Comparison of ENCODE assay signal across 27 mouse cellular contexts in the genomic region with DNA sequence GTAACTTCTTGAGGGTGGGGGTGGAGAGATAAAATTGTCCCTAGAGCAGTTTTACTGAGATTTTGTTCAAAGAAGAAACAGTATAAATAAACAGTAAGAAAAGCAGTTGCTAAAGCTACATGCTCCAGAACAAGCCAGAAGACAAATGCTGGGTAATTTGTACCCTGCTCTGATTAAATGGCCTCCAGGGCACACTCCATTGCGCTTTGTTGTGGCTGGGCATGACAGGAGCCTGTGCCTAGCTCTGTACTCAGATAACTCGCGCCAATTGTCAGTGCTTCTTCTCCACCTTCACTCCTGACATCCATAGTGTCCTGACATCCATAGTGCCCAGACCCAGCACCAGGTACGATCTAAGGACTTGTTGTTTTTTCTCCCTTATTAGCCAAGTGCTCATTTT.
DNase-seq lines count a peak whose midpoint lies in the region; ATAC-seq and TF ChIP-seq lines count a peak whose summit lies in the region.
"Had no signal": no experiment of that assay in that cellular context is flagged by ENCODE, and none has a peak within 500 bp of the region (broad histone marks: within the 10 kb centered on the region; RNA-seq: fewer than 3 reads in every experiment).

No protein-coding gene starts in this region.

- 0 out of 2 replicates have a peak, but pooled peaks cover 8% of the 10 kb centered on the region for H3K4me1 ChIP-seq in hindbrain, embryonic 13.5 days (replicated peaks)
- H3K4me1 ChIP-seq in hindbrain, embryonic 10.5 days (replicated peaks), result no peaks in the 10 kb centered on the region
- H3K4me1 ChIP-seq in hindbrain, postnatal 0 days (ENCODE audit: insufficient read depth, low read length), result no peaks in the 10 kb centered on the region; the same call in 1 of the 2 replicates
- H3K4me1 ChIP-seq in hindbrain, embryonic 11.5 days (replicated peaks; ENCODE audit: control insufficient read depth, insufficient read depth, low read length), result no peaks in the 10 kb centered on the region
- peaks cover 3% of the 10 kb centered on the region; the same call in 1 of the 2 replicates for H3K4me1 ChIP-seq in neural tube, embryonic 14.5 days (ENCODE audit: control insufficient read depth, insufficient read depth, low read length)
- peaks cover 10% of the 10 kb centered on the region; the same call in 1 of the 2 replicates for H3K4me1 ChIP-seq in neural tube, embryonic 15.5 days
- H3K4me1 ChIP-seq: embryonic facial prominence, embryonic 10.5 days; embryonic facial prominence, embryonic 12.5 days; forebrain, embryonic 13.5 days; forebrain, embryonic 15.5 days had no signal

- no peak overlapping the region for H3K4me3 ChIP-seq in hindbrain, embryonic 13.5 days
- H3K4me3 ChIP-seq in hindbrain, embryonic 10.5 days, result no peak overlapping the region
- no peak overlapping the region for H3K4me3 ChIP-seq in hindbrain, postnatal 0 days (ENCODE audit: low read length)
- H3K4me3 ChIP-seq in hindbrain, embryonic 11.5 days (ENCODE audit: low read depth, low read length), result no peak overlapping the region
- H3K4me3 ChIP-seq in neural tube, embryonic 14.5 days (ENCODE audit: low read depth, low read length), result no peak overlapping the region
- H3K4me3 ChIP-seq in neural tube, embryonic 15.5 days (replicated peaks), result no peak overlapping the region
- H3K4me3 ChIP-seq: embryonic facial prominence, embryonic 10.5 days; embryonic facial prominence, embryonic 12.5 days; forebrain, embryonic 13.5 days; forebrain, embryonic 15.5 days had no signal

- H3K4me2 ChIP-seq in hindbrain, embryonic 13.5 days, result no peak overlapping the region
- no peak overlapping the region for H3K4me2 ChIP-seq in hindbrain, postnatal 0 days (ENCODE audit: low read depth, low read length)
- H3K4me2 ChIP-seq in hindbrain, embryonic 11.5 days (replicated peaks; ENCODE audit: low read depth, low read length), result no peak overlapping the region
- H3K4me2 ChIP-seq in neural tube, embryonic 14.5 days (ENCODE audit: low read depth, low read length), result no peak overlapping the region
- no peak overlapping the region for H3K4me2 ChIP-seq in neural tube, embryonic 15.5 days
- H3K4me2 ChIP-seq: embryonic facial prominence, embryonic 12.5 days; forebrain, embryonic 13.5 days; forebrain, embryonic 15.5 days had no signal

- no peaks in the 10 kb centered on the region for H3K9me3 ChIP-seq in hindbrain, embryonic 13.5 days
- no peaks in the 10 kb centered on the region for H3K9me3 ChIP-seq in hindbrain, embryonic 10.5 days
- no peaks in the 10 kb centered on the region for H3K9me3 ChIP-seq in hindbrain, postnatal 0 days (ENCODE audit: low read length)
- H3K9me3 ChIP-seq in hindbrain, embryonic 11.5 days (ENCODE audit: control insufficient read depth, low read length), result no peaks in the 10 kb centered on the region
- H3K9me3 ChIP-seq in neural tube, embryonic 14.5 days (ENCODE audit: control insufficient read depth, low read length), result no peaks in the 10 kb centered on the region
- H3K9me3 ChIP-seq in neural tube, embryonic 15.5 days (replicated peaks), result no peaks in the 10 kb centered on the region
- H3K9me3 ChIP-seq: embryonic facial prominence, embryonic 10.5 days; embryonic facial prominence, embryonic 12.5 days; forebrain, embryonic 13.5 days; forebrain, embryonic 15.5 days; G1E had no signal

- DNase-seq in embryo, embryonic 10 days (ENCODE audit: low spot score), result peak; percentile 6
- DNase-seq in embryo, embryonic 9.5 days (ENCODE audit: extremely low spot score), result no peak
- no peak for DNase-seq in hindbrain, embryonic 10.5 days (ENCODE audit: low spot score)
- DNase-seq in hindbrain, postnatal 0 days (ENCODE audit: low spot score), result no peak
- no peak for DNase-seq in hindbrain, embryonic 11.5 days (ENCODE audit: low spot score)
- DNase-seq: adrenal gland, adult 8-10 months; adrenal gland, postnatal 14 days; adrenal gland, postnatal 36 days; B cell, adult 2 months; cerebellum, adult 11-12 months; cerebellum, adult 2 months; cerebellum, adult 9-10 months; cerebellum, postnatal 10 days; cerebellum, postnatal 25 days; embryo, embryonic 11 days had no signal

- no peak for TF ChIP-seq CTCF in hindbrain, postnatal 0 days (IDR thresholded peaks at IDR 0.05; ENCODE audit: low read depth)

- peak; percentile 31; the same call in 1 of the 2 replicates for ATAC-seq in hindbrain, embryonic 13.5 days (ENCODE audit: low FRiP score)
- 0 out of 2 replicates have a peak, but pooled peaks have one; percentile 51 for ATAC-seq in hindbrain, postnatal 0 days
- no peak for ATAC-seq in hindbrain, embryonic 11.5 days (ENCODE audit: low FRiP score)
- peak; percentile 66; the same call in 1 of the 2 replicates for ATAC-seq in neural tube, embryonic 14.5 days (ENCODE audit: low read depth)
- ATAC-seq in neural tube, embryonic 15.5 days (ENCODE audit: low FRiP score), result no peak
- ATAC-seq: activated CD4-positive, CD25-positive, alpha-beta regulatory T cell, adult 4 months; CD4-positive, CD25-positive, alpha-beta regulatory T cell, adult 4 months; forebrain, embryonic 13.5 days; forebrain, embryonic 15.5 days; Patski had no signal

- no peak overlapping the region for H3K27ac ChIP-seq in hindbrain, embryonic 13.5 days
- no peak overlapping the region for H3K27ac ChIP-seq in hindbrain, embryonic 10.5 days
- H3K27ac ChIP-seq in hindbrain, postnatal 0 days, result no peak overlapping the region
- no peak overlapping the region for H3K27ac ChIP-seq in hindbrain, embryonic 11.5 days (ENCODE audit: low read depth, low read length)
- no peak overlapping the region for H3K27ac ChIP-seq in neural tube, embryonic 14.5 days (ENCODE audit: low read depth, low read length)
- H3K27ac ChIP-seq in neural tube, embryonic 15.5 days (replicated peaks), result no peak overlapping the region
- H3K27ac ChIP-seq: embryonic facial prominence, embryonic 10.5 days; embryonic facial prominence, embryonic 12.5 days; forebrain, embryonic 13.5 days; forebrain, embryonic 15.5 days had no signal

- no peaks in the 10 kb centered on the region for H3K27me3 ChIP-seq in hindbrain, embryonic 13.5 days
- no peaks in the 10 kb centered on the region for H3K27me3 ChIP-seq in hindbrain, embryonic 10.5 days (ENCODE audit: insufficient read depth, poor library complexity, severe bottlenecking)
- H3K27me3 ChIP-seq in hindbrain, postnatal 0 days (ENCODE audit: insufficient read depth, low read length), result no peaks in the 10 kb centered on the region
- no peaks in the 10 kb centered on the region for H3K27me3 ChIP-seq in hindbrain, embryonic 11.5 days (ENCODE audit: control insufficient read depth, insufficient read depth, low read length)
- no peaks in the 10 kb centered on the region for H3K27me3 ChIP-seq in neural tube, embryonic 14.5 days (ENCODE audit: control insufficient read depth, insufficient read depth, low read length)
- H3K27me3 ChIP-seq in neural tube, embryonic 15.5 days (replicated peaks), result no peaks in the 10 kb centered on the region
- H3K27me3 ChIP-seq: CH12.LX; embryonic facial prominence, embryonic 12.5 days; forebrain, embryonic 13.5 days; forebrain, embryonic 15.5 days; Patski had no signal

- no peaks in the 10 kb centered on the region for H3K36me3 ChIP-seq in hindbrain, embryonic 13.5 days
- no peaks in the 10 kb centered on the region for H3K36me3 ChIP-seq in hindbrain, embryonic 10.5 days
- no peaks in the 10 kb centered on the region for H3K36me3 ChIP-seq in hindbrain, postnatal 0 days (ENCODE audit: insufficient read depth, low read length)
- H3K36me3 ChIP-seq in hindbrain, embryonic 11.5 days (ENCODE audit: control insufficient read depth, insufficient read depth, low read length), result no peaks in the 10 kb centered on the region
- no peaks in the 10 kb centered on the region for H3K36me3 ChIP-seq in neural tube, embryonic 14.5 days (ENCODE audit: control insufficient read depth, insufficient read depth, low read length)
- no peaks in the 10 kb centered on the region for H3K36me3 ChIP-seq in neural tube, embryonic 15.5 days
- H3K36me3 ChIP-seq: embryonic facial prominence, embryonic 10.5 days; embryonic facial prominence, embryonic 12.5 days; forebrain, embryonic 15.5 days; G1E had no signal

- WGBS in hindbrain, embryonic 13.5 days, result 84% methylated on average over 4 of the region's 4 CpGs
- 91% methylated on average over 4 of the region's 4 CpGs for WGBS in hindbrain, embryonic 10.5 days
- WGBS in hindbrain, postnatal 0 days, result 80% methylated on average over 4 of the region's 4 CpGs
- 85% methylated on average over 4 of the region's 4 CpGs for WGBS in hindbrain, embryonic 11.5 days
- WGBS in neural tube, embryonic 14.5 days, result 61% methylated on average over 4 of the region's 4 CpGs
- WGBS in neural tube, embryonic 15.5 days, result 55% methylated on average over 4 of the region's 4 CpGs

- H3K9ac ChIP-seq in hindbrain, embryonic 13.5 days, result no peak overlapping the region
- no peak overlapping the region for H3K9ac ChIP-seq in hindbrain, postnatal 0 days (replicated peaks; ENCODE audit: low read length)
- H3K9ac ChIP-seq in hindbrain, embryonic 11.5 days (ENCODE audit: low read depth, low read length), result no peak overlapping the region
- H3K9ac ChIP-seq in neural tube, embryonic 14.5 days (replicated peaks; ENCODE audit: low read depth, low read length), result no peak overlapping the region
- H3K9ac ChIP-seq in neural tube, embryonic 15.5 days (replicated peaks), result no peak overlapping the region
- H3K9ac ChIP-seq: embryonic facial prominence, embryonic 12.5 days; forebrain, embryonic 13.5 days; forebrain, embryonic 15.5 days had no signal

Comparison
In these comparisons a context has a peak if more than half of its experiments do, and no peak if none do; other contexts are left out.
1. ATAC-seq: peak in hindbrain, embryonic 13.5 days (single experiment), hindbrain, postnatal 0 days (single experiment) and neural tube, embryonic 14.5 days (single experiment); none in hindbrain, embryonic 11.5 days (single experiment) and neural tube, embryonic 15.5 days (single experiment).